Comparison of ENCODE assay signal across 16 mouse cellular contexts in genomic region chr5:97641646-97642045, GRCm38 (mm10).
A peak's percentile ranks its signal among the peaks of the same experiment; 100 is the strongest.
DNase-seq lines count a peak whose midpoint lies in the region; ATAC-seq and TF ChIP-seq lines count a peak whose summit lies in the region.
"Had no signal": no experiment of that assay in that cellular context is flagged by ENCODE, and none has a peak within 500 bp of the region (broad histone marks: within the 10 kb centered on the region; RNA-seq: fewer than 3 reads in every experiment).

No protein-coding gene starts in this region.

- ATAC-seq in liver, embryonic 11.5 days (replicated peaks; ENCODE audit: low FRiP score) = no peak
- ATAC-seq: intestine, embryonic 16.5 days had no signal

- intact Hi-C loops in left cerebral cortex, postnatal 25 days (cut with DNase I) = loop anchor here (2.0 to 10.0 kb wide), 5 partner anchors 84 to 543 kb away; no protein-coding TSS in a partner anchor

- no peak for TF ChIP-seq CTCF in layer of hippocampus, adult 2 months (conservative IDR thresholded peaks at IDR 0.05)

- no peak overlapping the region for H3K4me2 ChIP-seq in liver, embryonic 11.5 days
- H3K4me2 ChIP-seq: embryonic facial prominence, embryonic 12.5 days; limb, embryonic 12.5 days; lung, embryonic 15.5 days; midbrain, embryonic 12.5 days; neural tube, embryonic 13.5 days had no signal

- no peaks in the 10 kb centered on the region for H3K4me1 ChIP-seq in embryonic facial prominence, embryonic 10.5 days
- H3K4me1 ChIP-seq in liver, embryonic 11.5 days (replicated peaks; ENCODE audit: control insufficient read depth, insufficient read depth, low read length) = no peaks in the 10 kb centered on the region
- H3K4me1 ChIP-seq: embryonic facial prominence, embryonic 12.5 days; midbrain, embryonic 12.5 days; neural tube, embryonic 13.5 days had no signal

- 94% methylated on average over 12 of the region's 12 CpGs for WGBS in embryonic facial prominence, embryonic 10.5 days
- 89% methylated on average over 12 of the region's 12 CpGs for WGBS in liver, embryonic 11.5 days

- H3K9me3 ChIP-seq in embryonic facial prominence, embryonic 10.5 days = no peaks in the 10 kb centered on the region
- H3K9me3 ChIP-seq in liver, embryonic 11.5 days (ENCODE audit: control insufficient read depth, low read length) = no peaks in the 10 kb centered on the region
- H3K9me3 ChIP-seq: embryonic facial prominence, embryonic 12.5 days; limb, embryonic 12.5 days; lung, embryonic 15.5 days; midbrain, embryonic 12.5 days; neural tube, embryonic 13.5 days had no signal

- H3K4me3 ChIP-seq in layer of hippocampus, adult 2 months = no peak overlapping the region
- no peak overlapping the region for H3K4me3 ChIP-seq in embryonic facial prominence, embryonic 10.5 days
- H3K4me3 ChIP-seq in liver, embryonic 11.5 days (ENCODE audit: low read depth, low read length) = no peak overlapping the region
- H3K4me3 ChIP-seq: embryonic facial prominence, embryonic 12.5 days; limb, embryonic 12.5 days; lung, embryonic 15.5 days; midbrain, embryonic 12.5 days; neural tube, embryonic 13.5 days had no signal

- H3K27me3 ChIP-seq in embryonic facial prominence, embryonic 10.5 days (replicated peaks; ENCODE audit: low read depth, poor library complexity, severe bottlenecking) = no peaks in the 10 kb centered on the region
- no peaks in the 10 kb centered on the region for H3K27me3 ChIP-seq in liver, embryonic 11.5 days (replicated peaks; ENCODE audit: control insufficient read depth, insufficient read depth, low read length)
- H3K27me3 ChIP-seq: embryonic facial prominence, embryonic 12.5 days; limb, embryonic 12.5 days; lung, embryonic 15.5 days; midbrain, embryonic 12.5 days; neural tube, embryonic 13.5 days had no signal

- peak; percentile 89 for DNase-seq in brain, adult 2 months (ENCODE audit: low read depth, low spot score)
- DNase-seq in cerebellum, postnatal 14 days = peak; percentile 60 to 67
- DNase-seq in layer of hippocampus, adult 2 months (ENCODE audit: low spot score in 2 of 2) = peak; percentile 62 to 68
- DNase-seq in left cerebral cortex, postnatal 25 days (ENCODE audit: low spot score in 2 of 2) = peak; percentile 71 to 92
- no peak for DNase-seq in retina, embryonic 14.5 days (ENCODE audit: low spot score)
- no peak for DNase-seq in embryonic facial prominence, embryonic 10.5 days (ENCODE audit: low spot score)
- no peak for DNase-seq in heart, adult 8-10 months (ENCODE audit: low spot score)
- no peak for DNase-seq in liver, embryonic 11.5 days (ENCODE audit: low spot score)
- DNase-seq: adrenal gland, postnatal 14 days; gastrocnemius, postnatal 10 days had no signal

- H3K27ac ChIP-seq in layer of hippocampus, adult 2 months = peak overlapping the region; percentile 94
- no peak overlapping the region for H3K27ac ChIP-seq in embryonic facial prominence, embryonic 10.5 days (replicated peaks)
- H3K27ac ChIP-seq in liver, embryonic 11.5 days (ENCODE audit: low read depth, low read length) = no peak overlapping the region
- H3K27ac ChIP-seq: embryonic facial prominence, embryonic 12.5 days; limb, embryonic 12.5 days; lung, embryonic 15.5 days; midbrain, embryonic 12.5 days; neural tube, embryonic 13.5 days had no signal

- H3K9ac ChIP-seq in liver, embryonic 11.5 days (ENCODE audit: low read depth, low read length) = no peak overlapping the region
- H3K9ac ChIP-seq: embryonic facial prominence, embryonic 12.5 days; limb, embryonic 12.5 days; lung, embryonic 15.5 days; midbrain, embryonic 12.5 days; neural tube, embryonic 13.5 days had no signal

- no peaks in the 10 kb centered on the region for H3K36me3 ChIP-seq in embryonic facial prominence, embryonic 10.5 days (replicated peaks)
- H3K36me3 ChIP-seq in liver, embryonic 11.5 days (ENCODE audit: control insufficient read depth, insufficient read depth, low read length) = no peaks in the 10 kb centered on the region
- H3K36me3 ChIP-seq: embryonic facial prominence, embryonic 12.5 days; limb, embryonic 12.5 days; lung, embryonic 15.5 days; midbrain, embryonic 12.5 days; neural tube, embryonic 13.5 days had no signal

Comparison
In these comparisons a context has a peak if more than half of its experiments do, and no peak if none do; other contexts are left out.
1. DNase-seq: peak in brain, adult 2 months (single experiment), cerebellum, postnatal 14 days (2 of 2), layer of hippocampus, adult 2 months (2 of 2) and left cerebral cortex, postnatal 25 days (2 of 2); none in retina, embryonic 14.5 days (single experiment), embryonic facial prominence, embryonic 10.5 days (single experiment), heart, adult 8-10 months (single experiment) and liver, embryonic 11.5 days (single experiment).